Mouse (Mus musculus): ENCODE measurements around the gene Cd300lg. TPM values are rescaled to one million over a fixed set of nuclear protein-coding genes. Genes with fewer than 3 reads are reported as not detected.

Gene Cd300lg
- polyA plus RNA-seq, 1 experiment from 2014 or later, result 5.4 TPM

- ATAC-seq, result no peak
- Histone ChIP-seq H3K27me3 (replicated peaks; ENCODE audit: control insufficient read depth, insufficient read depth, low read length) (0 out of 2 replicates have a peak, but pooled peaks cover 9% of the 10 kb centered on the region), H3K4me2 (replicated peaks; ENCODE audit: low read depth) (no peak overlapping the region), H3K4me1 (replicated peaks; ENCODE audit: control insufficient read depth, insufficient read depth, low read length) (no peaks in the 10 kb centered on the region; the same call in 1 of the 2 replicates), H3K36me3 (ENCODE audit: control insufficient read depth, insufficient read depth) (no peaks in the 10 kb centered on the region), H3K9ac (ENCODE audit: low read depth, low read length) (no peak overlapping the region), H3K9me3 (ENCODE audit: control insufficient read depth) (no peaks in the 10 kb centered on the region), H3K4me3 (ENCODE audit: low read depth, low read length) (no peak overlapping the region), H3K27ac (ENCODE audit: low read depth, low read length) (no peak overlapping the region)
- WGBS, result 82% methylated on average over 13 of the region's 13 CpGs
- TF ChIP-seq CTCF (IDR thresholded peaks at IDR 0.05; ENCODE audit: low read depth), result no peak
These were observed 17.9 kb upstream of the Cd300lg start for GRCm38 (mm10) chr11:102023406-102023805.

- 87% methylated on average over 6 of the region's 6 CpGs for WGBS
- Histone ChIP-seq H3K36me3 (ENCODE audit: control insufficient read depth, insufficient read depth) (no peaks in the 10 kb centered on the region), H3K9me3 (ENCODE audit: control insufficient read depth) (no peaks in the 10 kb centered on the region), H3K4me1 (replicated peaks; ENCODE audit: control insufficient read depth, insufficient read depth, low read length) (no peaks in the 10 kb centered on the region; the same call in 1 of the 2 replicates), H3K27ac (ENCODE audit: low read depth, low read length) (no peak overlapping the region), H3K27me3 (replicated peaks; ENCODE audit: control insufficient read depth, insufficient read depth, low read length) (0 out of 2 replicates have a peak, but pooled peaks cover 9% of the 10 kb centered on the region), H3K4me2 (replicated peaks; ENCODE audit: low read depth) (no peak overlapping the region), H3K4me3 (ENCODE audit: low read depth, low read length) (no peak overlapping the region), H3K9ac (ENCODE audit: low read depth, low read length) (no peak overlapping the region)
- TF ChIP-seq CTCF (IDR thresholded peaks at IDR 0.05; ENCODE audit: low read depth), result no peak
- ATAC-seq, result no peak
These were observed 17.1 kb upstream of the Cd300lg start for GRCm38 (mm10) chr11:102024084-102024758.

DNA sequence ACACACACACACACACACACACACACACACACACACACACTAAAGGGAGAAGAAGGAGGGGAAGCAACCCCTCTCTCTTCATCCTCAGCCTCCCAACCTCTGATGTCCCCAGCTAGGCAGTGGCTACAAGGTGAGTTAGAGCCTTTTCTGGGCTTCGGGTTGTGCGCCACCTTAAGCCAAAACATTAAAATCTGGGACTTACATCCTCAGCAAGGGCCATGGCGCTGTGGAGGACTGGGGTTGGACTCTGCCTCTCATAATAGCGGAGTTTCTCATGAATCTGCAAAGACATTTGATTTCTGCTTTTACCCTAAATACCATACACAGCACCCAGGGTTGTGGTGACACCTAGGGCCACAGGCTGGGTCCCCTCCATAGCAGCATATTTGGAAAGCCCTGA, 16.4 kb upstream of the Cd300lg start:
- 87% methylated on average over 4 of the region's 4 CpGs for WGBS
- TF ChIP-seq CTCF (IDR thresholded peaks at IDR 0.05; ENCODE audit: low read depth), result no peak
- no peaks in the 10 kb centered on the region for H3K9me3 ChIP-seq (ENCODE audit: control insufficient read depth)
- no peak overlapping the region for H3K4me3 ChIP-seq (ENCODE audit: low read depth, low read length)
- H3K4me2 ChIP-seq (replicated peaks; ENCODE audit: low read depth), result no peak overlapping the region
- H3K9ac ChIP-seq (ENCODE audit: low read depth, low read length), result no peak overlapping the region
- no peak for ATAC-seq
- H3K4me1 ChIP-seq (replicated peaks; ENCODE audit: control insufficient read depth, insufficient read depth, low read length), result no peaks in the 10 kb centered on the region; the same call in 1 of the 2 replicates
- no peaks in the 10 kb centered on the region for H3K36me3 ChIP-seq (ENCODE audit: control insufficient read depth, insufficient read depth)
- 0 out of 2 replicates have a peak, but pooled peaks cover 9% of the 10 kb centered on the region for H3K27me3 ChIP-seq (replicated peaks; ENCODE audit: control insufficient read depth, insufficient read depth, low read length)
- H3K27ac ChIP-seq (ENCODE audit: low read depth, low read length), result no peak overlapping the region

GRCm38 (mm10) chr11:102025354-102025753, 16.0 kb upstream of the Cd300lg start:
- no peaks in the 10 kb centered on the region for H3K36me3 ChIP-seq (ENCODE audit: control insufficient read depth, insufficient read depth)
- H3K9ac ChIP-seq (ENCODE audit: low read depth, low read length), result no peak overlapping the region
- H3K4me2 ChIP-seq (replicated peaks; ENCODE audit: low read depth), result 0 out of 2 replicates have a peak overlapping the region, but pooled peaks have one; percentile 94
- no peak for TF ChIP-seq CTCF (IDR thresholded peaks at IDR 0.05; ENCODE audit: low read depth)
- no peaks in the 10 kb centered on the region for H3K9me3 ChIP-seq (ENCODE audit: control insufficient read depth)
- no peak overlapping the region for H3K27ac ChIP-seq (ENCODE audit: low read depth, low read length)
- no peak overlapping the region for H3K4me3 ChIP-seq (ENCODE audit: low read depth, low read length)
- WGBS, result 60% methylated on average over 7 of the region's 7 CpGs
- no peaks in the 10 kb centered on the region; the same call in 1 of the 2 replicates for H3K4me1 ChIP-seq (replicated peaks; ENCODE audit: control insufficient read depth, insufficient read depth, low read length)
- 0 out of 2 replicates have a peak, but pooled peaks cover 9% of the 10 kb centered on the region for H3K27me3 ChIP-seq (replicated peaks; ENCODE audit: control insufficient read depth, insufficient read depth, low read length)
- ATAC-seq, result no peak

DNA sequence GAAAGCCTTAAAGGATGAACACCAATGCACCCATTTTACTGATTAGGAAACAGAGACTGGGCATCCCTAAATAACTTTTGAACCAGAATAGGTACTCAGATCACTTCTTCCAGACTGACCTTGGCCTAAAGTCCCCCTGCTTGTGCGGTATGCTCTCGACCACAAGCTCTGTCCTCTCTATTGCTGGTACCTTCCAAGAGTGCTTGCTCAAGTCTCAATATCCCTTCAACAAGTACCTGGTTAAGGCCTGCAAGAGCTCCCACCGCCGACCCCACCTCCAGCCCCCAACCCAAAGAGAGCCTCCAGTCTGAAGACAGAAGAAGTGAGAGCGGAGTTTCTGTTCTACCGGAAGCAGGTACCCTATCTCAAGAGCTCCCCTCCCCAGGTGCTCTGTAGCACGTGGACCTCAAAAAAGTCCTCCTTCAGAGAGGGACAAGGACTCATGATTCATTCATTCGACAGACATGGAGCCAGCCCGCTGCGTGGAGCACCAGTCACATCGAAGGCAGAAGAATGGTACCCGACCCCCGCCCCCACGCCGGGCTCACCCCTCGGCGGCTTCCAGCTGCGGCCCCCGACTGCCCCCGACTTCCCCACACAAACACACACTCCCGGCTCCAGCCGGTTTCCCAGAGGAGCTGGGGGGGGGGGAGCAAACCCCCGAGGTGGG, 15.2 kb upstream of the Cd300lg start:
- Histone ChIP-seq H3K4me1 (replicated peaks; ENCODE audit: control insufficient read depth, insufficient read depth, low read length) (no peaks in the 10 kb centered on the region; the same call in 1 of the 2 replicates), H3K9me3 (ENCODE audit: control insufficient read depth) (no peaks in the 10 kb centered on the region), H3K27me3 (replicated peaks; ENCODE audit: control insufficient read depth, insufficient read depth, low read length) (0 out of 2 replicates have a peak, but pooled peaks cover 9% of the 10 kb centered on the region), H3K4me3 (ENCODE audit: low read depth, low read length) (peak overlapping the region; percentile 60), H3K27ac (ENCODE audit: low read depth, low read length) (peak overlapping the region; percentile 41; the same call in 1 of the 2 replicates), H3K9ac (ENCODE audit: low read depth, low read length) (peak overlapping the region; percentile 58), H3K4me2 (replicated peaks; ENCODE audit: low read depth) (peak overlapping the region; percentile 94), H3K36me3 (ENCODE audit: control insufficient read depth, insufficient read depth) (no peaks in the 10 kb centered on the region)
- 0 out of 2 replicates have a peak, but pooled peaks have one; percentile 5 for ATAC-seq
- WGBS, result 6% methylated on average over 23 of the region's 23 CpGs
- no peak for TF ChIP-seq CTCF (IDR thresholded peaks at IDR 0.05; ENCODE audit: low read depth)

GRCm38 (mm10) chr11:102026694-102027360, 14.5 kb upstream of the Cd300lg start:
- Histone ChIP-seq H3K36me3 (ENCODE audit: control insufficient read depth, insufficient read depth) (no peaks in the 10 kb centered on the region), H3K4me3 (ENCODE audit: low read depth, low read length) (peak overlapping the region; percentile 60), H3K27me3 (replicated peaks; ENCODE audit: control insufficient read depth, insufficient read depth, low read length) (0 out of 2 replicates have a peak, but pooled peaks cover 9% of the 10 kb centered on the region), H3K4me1 (replicated peaks; ENCODE audit: control insufficient read depth, insufficient read depth, low read length) (no peaks in the 10 kb centered on the region; the same call in 1 of the 2 replicates), H3K9ac (ENCODE audit: low read depth, low read length) (peak overlapping the region; percentile 58), H3K27ac (ENCODE audit: low read depth, low read length) (peak overlapping the region; percentile 41; the same call in 1 of the 2 replicates), H3K9me3 (ENCODE audit: control insufficient read depth) (no peaks in the 10 kb centered on the region), H3K4me2 (replicated peaks; ENCODE audit: low read depth) (peak overlapping the region; percentile 94)
- WGBS, result under 1% methylated on average over 50 of the region's 73 CpGs
- ATAC-seq, result peak; percentile 72
- no peak for TF ChIP-seq CTCF (IDR thresholded peaks at IDR 0.05; ENCODE audit: low read depth)
